Mouse (Mus musculus): ENCODE measurements around the gene Thoc7. TPM values are rescaled to one million over a fixed set of nuclear protein-coding genes. Genes with fewer than 3 reads are reported as not detected.
A peak's percentile ranks its signal among the peaks of the same experiment; 100 is the strongest.

Gene Thoc7
- polyA plus RNA-seq (2012; rRNA removed), result 9.2 and 13.3 TPM in 2 replicates

DNA sequence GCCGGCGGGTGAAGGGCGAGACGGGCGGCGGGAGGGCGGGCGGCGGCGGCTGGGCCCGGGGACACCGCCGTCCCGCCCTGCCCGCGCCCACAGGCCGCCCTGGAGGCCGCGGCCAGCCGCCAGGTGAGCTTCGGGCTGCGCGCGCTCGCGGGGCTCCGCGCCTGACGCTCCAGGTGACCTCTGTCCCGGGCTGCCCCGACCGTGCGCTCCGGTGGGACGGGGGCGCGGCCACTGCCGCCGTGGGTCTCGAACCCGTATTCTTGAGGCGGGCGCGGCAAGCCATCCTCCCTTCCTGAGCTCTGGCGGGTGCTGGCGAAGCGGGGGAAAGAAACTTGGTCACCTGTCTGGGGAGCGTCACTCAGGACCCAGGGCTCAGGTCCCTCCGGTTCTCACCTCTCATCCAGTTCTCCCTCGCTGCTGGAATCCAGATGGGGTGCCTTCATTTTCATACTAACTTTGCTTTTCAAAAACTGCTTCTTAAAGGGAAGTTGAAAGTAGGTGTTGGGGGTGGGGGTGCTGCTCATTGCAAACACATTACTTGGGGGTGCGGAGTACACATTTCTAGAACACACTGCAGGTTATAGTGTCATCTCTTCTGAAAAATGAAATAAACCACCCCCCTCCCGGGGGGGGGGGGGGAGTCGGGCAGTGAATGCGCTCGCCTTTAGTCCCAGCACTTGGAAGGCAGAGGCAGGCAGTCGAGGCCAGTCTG, at the start of gene Thoc7, which contains the start of gene Atxn7:
TSS of gene Thoc7 (minus strand) at position 452 of the 712 bp plus-strand sequence.
TSS of gene Atxn7 (plus strand) at position 40 of the 712 bp plus-strand sequence.
- Histone ChIP-seq H3K4me1 (ENCODE audit: control insufficient read depth, insufficient read depth, low read length) (peaks cover 3% of the 10 kb centered on the region), H3K4me3 (replicated peaks; ENCODE audit: extremely low read depth, low read depth, low read length) (peak within 1 kb of the TSS; percentile 75)
- peak; percentile 67 for DNase-seq
- 2% methylated on average over 56 of the region's 56 CpGs for WGBS
- no peak for TF ChIP-seq CTCF (IDR thresholded peaks at IDR 0.05; ENCODE audit: insufficient read depth, low read length)
- TF ChIP-seq POLR2A (IDR thresholded peaks at IDR 0.05; ENCODE audit: borderline replicate concordance, extremely low read depth, low read depth, low read length), result no peak

GRCm38 (mm10) chr14:14009712-14010111, 48.1 kb upstream of the Thoc7 start:
- no peak for TF ChIP-seq POLR2A (IDR thresholded peaks at IDR 0.05; ENCODE audit: borderline replicate concordance, extremely low read depth, low read depth, low read length)
- no peak for TF ChIP-seq CTCF (IDR thresholded peaks at IDR 0.05; ENCODE audit: insufficient read depth, low read length)
- DNase-seq, result no peak

DNA sequence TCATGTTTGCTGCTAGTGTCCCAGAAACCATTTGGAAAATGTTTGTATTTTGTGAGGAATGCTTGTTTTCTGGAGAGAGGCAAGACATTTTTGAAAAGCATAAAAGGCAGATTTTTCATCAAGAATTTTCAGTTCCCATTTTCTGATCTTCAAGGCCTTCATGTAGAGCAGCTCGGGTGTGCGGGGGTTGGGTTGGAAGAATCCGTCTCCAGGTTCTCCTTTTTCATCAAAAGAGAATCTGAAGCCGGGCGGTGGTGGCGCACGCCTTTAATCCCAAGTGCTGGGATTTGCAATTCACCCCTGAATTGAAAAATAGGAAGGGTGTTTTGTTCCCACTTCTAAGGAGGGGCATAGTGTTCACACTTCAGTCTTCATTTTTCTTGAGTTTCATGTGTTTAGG, 41.1 kb upstream of the Thoc7 start:
- 93% methylated on average over 7 of the region's 7 CpGs for WGBS
- Histone ChIP-seq H3K4me1 (ENCODE audit: control insufficient read depth, insufficient read depth, low read length) (no peaks in the 10 kb centered on the region), H3K4me3 (replicated peaks; ENCODE audit: extremely low read depth, low read depth, low read length) (no peak overlapping the region)
- TF ChIP-seq POLR2A (IDR thresholded peaks at IDR 0.05; ENCODE audit: borderline replicate concordance, extremely low read depth, low read depth, low read length) (no peak), CTCF (IDR thresholded peaks at IDR 0.05; ENCODE audit: insufficient read depth, low read length) (no peak)
- no peak for DNase-seq

More at GRCm38 (mm10) chr14:14009712-14010111, 48.1 kb upstream of the Thoc7 start:
- 37% methylated on average over 6 of the region's 6 CpGs for WGBS
- Histone ChIP-seq H3K4me3 (replicated peaks; ENCODE audit: extremely low read depth, low read depth, low read length) (no peak overlapping the region), H3K4me1 (ENCODE audit: control insufficient read depth, insufficient read depth, low read length) (peaks cover 9% of the 10 kb centered on the region)

- DNase-seq, result no peak
- 41% methylated on average over 9 of the region's 9 CpGs for WGBS
- Histone ChIP-seq H3K4me3 (replicated peaks; ENCODE audit: extremely low read depth, low read depth, low read length) (no peak overlapping the region), H3K4me1 (ENCODE audit: control insufficient read depth, insufficient read depth, low read length) (peaks cover 3% of the 10 kb centered on the region)
- TF ChIP-seq CTCF (IDR thresholded peaks at IDR 0.05; ENCODE audit: insufficient read depth, low read length) (0 out of 2 replicates have a peak, but pooled peaks have one; percentile 1), POLR2A (IDR thresholded peaks at IDR 0.05; ENCODE audit: borderline replicate concordance, extremely low read depth, low read depth, low read length) (no peak)
Measured at GRCm38 (mm10) chr14:13995206-13996097, 33.8 kb upstream of the Thoc7 start.

DNA sequence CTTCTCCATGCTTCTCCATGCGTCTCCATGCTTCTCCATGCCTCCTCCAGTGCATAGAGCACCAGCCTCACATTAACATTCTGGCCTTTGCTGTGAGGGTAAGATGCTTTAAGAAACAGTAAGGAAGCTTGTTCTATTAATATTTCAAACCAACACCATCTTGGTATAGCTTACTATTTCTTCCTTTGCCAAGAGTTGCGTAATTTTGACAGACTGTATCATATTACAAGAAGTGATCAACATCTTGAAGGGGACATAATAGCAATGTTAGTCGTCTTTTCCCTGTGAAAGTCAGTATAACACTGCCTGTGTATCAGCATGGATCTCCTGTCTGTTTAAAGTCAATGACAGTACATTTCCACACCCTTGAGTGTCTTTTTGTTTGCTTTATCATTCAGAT, 29.1 kb upstream of the Thoc7 start:
- TF ChIP-seq POLR2A (IDR thresholded peaks at IDR 0.05; ENCODE audit: borderline replicate concordance, extremely low read depth, low read depth, low read length) (no peak), CTCF (IDR thresholded peaks at IDR 0.05; ENCODE audit: insufficient read depth, low read length) (no peak)
- 70% methylated on average over 3 of the region's 3 CpGs for WGBS
- H3K4me1 ChIP-seq (ENCODE audit: control insufficient read depth, insufficient read depth, low read length), result peaks cover 3% of the 10 kb centered on the region
- no peak for DNase-seq
- H3K4me3 ChIP-seq (replicated peaks; ENCODE audit: extremely low read depth, low read depth, low read length), result no peak overlapping the region

- no peak for DNase-seq
- Histone ChIP-seq H3K4me1 (ENCODE audit: control insufficient read depth, insufficient read depth, low read length) (no peaks in the 10 kb centered on the region), H3K4me3 (replicated peaks; ENCODE audit: extremely low read depth, low read depth, low read length) (no peak overlapping the region)
- WGBS, result 38% methylated on average over 2 of the region's 2 CpGs
- TF ChIP-seq CTCF (IDR thresholded peaks at IDR 0.05; ENCODE audit: insufficient read depth, low read length) (no peak), POLR2A (IDR thresholded peaks at IDR 0.05; ENCODE audit: borderline replicate concordance, extremely low read depth, low read depth, low read length) (no peak)
Measured at GRCm38 (mm10) chr14:13988397-13988796, 26.7 kb upstream of the Thoc7 start.

GRCm38 (mm10) chr14:13982174-13982573, 20.5 kb upstream of the Thoc7 start:
- peaks cover 6% of the 10 kb centered on the region for H3K4me1 ChIP-seq (ENCODE audit: control insufficient read depth, insufficient read depth, low read length)
- DNase-seq, result no peak
- no peak overlapping the region for H3K4me3 ChIP-seq (replicated peaks; ENCODE audit: extremely low read depth, low read depth, low read length)
- TF ChIP-seq POLR2A (IDR thresholded peaks at IDR 0.05; ENCODE audit: borderline replicate concordance, extremely low read depth, low read depth, low read length), result no peak
- TF ChIP-seq CTCF (IDR thresholded peaks at IDR 0.05; ENCODE audit: insufficient read depth, low read length), result peak; percentile 60; the same call in 1 of the 2 replicates
- WGBS, result 53% methylated on average over 2 of the region's 2 CpGs

DNA sequence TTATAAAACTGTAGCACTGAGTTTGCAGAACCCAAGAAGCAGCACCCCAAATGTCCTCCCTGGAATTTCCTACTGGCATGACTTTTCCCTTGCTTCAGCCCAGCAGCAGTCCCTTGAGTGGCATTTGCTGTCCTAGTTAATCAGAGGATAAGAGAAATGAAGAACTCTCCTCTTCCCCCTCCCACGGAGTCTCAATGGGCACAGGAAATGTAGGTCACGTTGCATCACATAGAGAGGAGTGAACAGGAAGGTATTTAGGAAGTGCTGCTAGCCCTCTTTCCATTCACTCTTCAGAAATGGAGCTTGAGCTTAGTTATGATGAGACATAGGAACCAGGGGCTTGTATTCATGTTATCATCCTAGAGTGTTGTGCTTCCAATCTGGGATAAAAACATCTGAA, 19.6 kb upstream of the Thoc7 start:
- no peak for DNase-seq
- WGBS, result 9% methylated on average over 2 of the region's 2 CpGs
- Histone ChIP-seq H3K4me1 (ENCODE audit: control insufficient read depth, insufficient read depth, low read length) (peaks cover 6% of the 10 kb centered on the region), H3K4me3 (replicated peaks; ENCODE audit: extremely low read depth, low read depth, low read length) (no peak overlapping the region)
- TF ChIP-seq POLR2A (IDR thresholded peaks at IDR 0.05; ENCODE audit: borderline replicate concordance, extremely low read depth, low read depth, low read length) (no peak), CTCF (IDR thresholded peaks at IDR 0.05; ENCODE audit: insufficient read depth, low read length) (no peak)

DNA sequence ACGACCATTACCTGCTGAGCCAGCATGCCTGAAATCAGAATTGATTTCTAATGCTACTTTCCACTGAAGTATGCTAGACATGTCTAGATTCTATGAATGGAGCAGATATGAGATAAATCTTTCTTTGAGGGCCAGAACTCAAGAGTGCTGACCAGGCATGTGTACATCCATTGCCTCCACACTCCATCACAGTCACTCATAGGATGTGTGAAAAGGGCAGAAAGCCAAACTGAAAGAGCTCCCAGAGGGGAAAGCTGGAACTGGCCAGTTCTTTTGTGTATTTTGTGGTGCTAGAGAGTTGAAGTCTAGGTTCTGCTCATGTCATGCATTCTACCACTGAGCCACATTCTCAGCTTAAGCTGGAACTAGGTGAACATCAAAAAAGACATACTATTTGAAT, 15.8 kb upstream of the Thoc7 start:
- no peak for DNase-seq
- Histone ChIP-seq H3K4me3 (replicated peaks; ENCODE audit: extremely low read depth, low read depth, low read length) (no peak overlapping the region), H3K4me1 (ENCODE audit: control insufficient read depth, insufficient read depth, low read length) (peaks cover 6% of the 10 kb centered on the region)
- WGBS, result 65% methylated on average over 1 of the region's 1 CpGs
- TF ChIP-seq CTCF (IDR thresholded peaks at IDR 0.05; ENCODE audit: insufficient read depth, low read length) (no peak), POLR2A (IDR thresholded peaks at IDR 0.05; ENCODE audit: borderline replicate concordance, extremely low read depth, low read depth, low read length) (no peak)

Data from lung, adult 2 months (tissue).